Mouse (Mus musculus) v-Abl transformed pro-B cells (cell line): ENCODE measurements around the gene Ptp4a2.
"Not testable (repeated sequence)": the region's sequence is repeated elsewhere in the genome, so short reads cannot be mapped to it uniquely, and the experiment has no call there.

ENCODE experiments used
- in situ Hi-C, 2 experiments: fragments of 400-800 bp; cut with MboI; formaldehyde crosslinking; loops; one replicate each; pipeline ENCODE4 v1.15.1; 2025; ENCODE audit not compliant: unreplicated experiment in 2 of 2

Gene Ptp4a2

DNA sequence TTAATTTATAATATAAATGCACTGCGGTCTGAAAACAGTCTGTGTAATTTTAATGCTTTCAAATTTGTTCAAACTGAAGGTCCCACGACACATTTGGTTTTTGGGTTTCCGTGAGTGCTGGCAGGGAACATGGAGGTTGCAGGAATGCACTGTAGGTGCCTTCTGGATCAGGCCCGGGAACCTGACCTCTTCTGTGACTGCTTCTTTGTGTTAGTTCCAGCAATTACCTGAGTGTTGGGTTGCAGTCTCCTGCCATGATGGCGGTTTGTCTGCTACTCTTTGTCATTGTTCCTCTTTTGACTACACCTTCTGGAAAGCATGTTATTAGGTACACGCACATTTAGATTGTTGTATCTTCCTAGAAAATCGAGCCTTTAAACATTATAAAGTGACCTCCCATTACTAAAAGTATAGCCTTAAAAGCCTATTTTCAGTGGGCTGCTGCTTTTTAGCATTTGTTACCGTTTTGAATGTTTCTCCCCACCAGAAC lies 67.7 kb downstream of the Ptp4a2 start:
- in situ Hi-C loops, result no loop called here

DNA sequence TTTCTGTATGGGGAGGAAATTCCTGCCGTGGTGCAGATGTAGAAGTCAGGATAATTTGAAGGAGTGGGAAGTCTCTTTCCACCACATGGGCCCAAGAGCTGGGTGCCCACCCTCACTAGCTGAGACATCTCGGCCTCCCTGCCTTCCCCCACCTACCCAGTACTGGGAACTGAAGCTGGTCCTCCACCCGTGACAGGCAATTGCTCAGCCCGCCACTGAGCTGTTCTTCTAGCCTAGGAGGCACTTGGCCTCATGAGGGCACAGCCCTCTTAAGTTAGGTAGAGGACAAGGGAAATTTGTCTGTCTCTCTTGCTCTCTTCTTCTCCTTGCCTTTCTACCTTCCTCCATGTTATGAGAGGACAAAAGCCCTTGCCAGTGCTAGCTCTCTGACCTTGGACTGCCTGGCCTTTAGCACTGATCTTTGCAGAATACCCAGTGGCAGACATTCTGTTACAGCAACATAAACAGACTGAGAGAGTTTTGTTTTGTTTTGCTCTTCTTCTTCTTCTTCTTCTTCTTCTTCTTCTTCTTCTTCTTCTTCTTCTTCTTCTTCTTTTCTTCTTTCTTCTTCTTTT lies 68.3 kb downstream of the Ptp4a2 start:
- in situ Hi-C loops, result no loop called here

DNA sequence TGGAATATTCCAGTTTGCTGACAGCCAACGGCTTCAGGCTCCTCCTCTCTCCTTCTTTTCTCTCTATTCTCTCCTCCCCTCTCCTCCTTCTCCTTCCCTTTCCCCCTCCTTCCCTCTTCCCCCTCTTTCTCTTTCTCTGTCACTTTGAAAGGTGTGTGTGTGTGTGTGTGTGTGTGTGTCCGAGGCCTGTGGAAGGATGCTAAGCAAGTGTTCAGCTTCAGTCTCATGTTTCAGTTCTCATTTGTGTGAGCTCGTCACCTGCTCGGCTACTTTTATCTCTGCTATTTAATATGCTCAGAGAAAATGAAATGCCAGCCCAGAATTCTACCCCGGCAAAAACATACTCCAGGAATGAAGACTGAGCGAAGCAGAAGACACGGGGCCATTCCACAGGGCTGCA lies 69.6 kb downstream of the Ptp4a2 start:
- in situ Hi-C loops, result loop anchor here in 1 of 2 experiments (5.0 kb wide), 1 partner anchor 42 kb away; no protein-coding TSS in a partner anchor

DNA sequence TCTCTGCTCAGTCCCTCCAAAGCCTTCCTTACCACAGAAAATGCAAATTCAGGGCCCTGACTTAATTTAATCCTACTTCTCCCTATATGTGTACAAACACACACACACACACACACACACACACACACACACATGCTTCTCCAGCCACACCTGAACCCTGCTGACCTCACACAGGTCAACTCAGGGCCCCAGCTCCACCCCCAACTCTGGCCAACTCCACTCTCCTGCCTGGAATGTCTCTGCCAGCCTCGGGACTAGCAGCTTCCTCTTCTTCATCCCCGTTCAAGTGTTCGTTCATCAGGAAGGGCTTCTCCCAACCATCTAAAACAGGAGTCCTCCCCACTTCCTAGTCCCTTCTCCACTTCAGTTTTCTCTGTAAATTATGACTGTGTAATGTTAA lies 70.6 kb downstream of the Ptp4a2 start:
- in situ Hi-C loops, result loop anchor here in 1 of 2 experiments (5.0 kb wide), 1 partner anchor 41 kb away; no protein-coding TSS in a partner anchor

DNA sequence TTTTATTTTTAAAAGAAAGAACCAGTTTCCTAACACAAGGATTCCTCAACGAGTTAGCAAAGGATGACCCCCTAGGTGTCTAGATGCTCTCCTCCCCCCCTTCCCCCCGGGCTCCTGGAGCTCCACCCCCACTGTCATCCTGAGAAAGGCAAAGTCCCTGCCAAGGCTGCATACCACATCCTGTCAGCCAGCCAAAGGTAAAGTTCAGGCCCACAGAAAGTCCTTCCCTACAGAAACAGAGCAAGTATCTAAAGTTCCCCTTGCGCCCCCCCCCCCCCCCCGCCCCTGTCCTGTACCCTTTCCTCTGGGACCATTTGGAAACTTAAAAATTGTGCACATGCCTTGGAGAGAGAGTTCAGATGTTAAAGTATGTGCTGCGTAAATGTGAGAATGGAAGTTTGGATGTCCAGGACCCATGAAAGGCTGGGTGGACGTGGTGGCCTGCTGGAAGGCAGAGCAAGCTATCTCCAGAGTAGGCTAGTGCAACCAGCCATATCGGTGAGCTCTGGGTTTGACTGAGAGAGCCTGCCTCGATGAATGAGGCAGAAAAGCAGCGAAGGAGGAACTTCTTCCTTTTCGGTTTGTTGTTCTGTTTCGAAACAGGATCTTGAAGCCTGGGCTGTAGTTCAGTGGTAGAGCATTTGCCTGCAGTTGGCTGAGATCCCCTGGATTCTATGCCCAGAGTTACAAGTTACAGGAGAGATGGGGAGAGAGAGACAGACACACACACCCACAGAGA lies 71.7 kb downstream of the Ptp4a2 start:
- in situ Hi-C loops, result loop anchor here in 1 of 2 experiments (5.0 kb wide), 1 partner anchor 40 kb away; no protein-coding TSS in a partner anchor

DNA sequence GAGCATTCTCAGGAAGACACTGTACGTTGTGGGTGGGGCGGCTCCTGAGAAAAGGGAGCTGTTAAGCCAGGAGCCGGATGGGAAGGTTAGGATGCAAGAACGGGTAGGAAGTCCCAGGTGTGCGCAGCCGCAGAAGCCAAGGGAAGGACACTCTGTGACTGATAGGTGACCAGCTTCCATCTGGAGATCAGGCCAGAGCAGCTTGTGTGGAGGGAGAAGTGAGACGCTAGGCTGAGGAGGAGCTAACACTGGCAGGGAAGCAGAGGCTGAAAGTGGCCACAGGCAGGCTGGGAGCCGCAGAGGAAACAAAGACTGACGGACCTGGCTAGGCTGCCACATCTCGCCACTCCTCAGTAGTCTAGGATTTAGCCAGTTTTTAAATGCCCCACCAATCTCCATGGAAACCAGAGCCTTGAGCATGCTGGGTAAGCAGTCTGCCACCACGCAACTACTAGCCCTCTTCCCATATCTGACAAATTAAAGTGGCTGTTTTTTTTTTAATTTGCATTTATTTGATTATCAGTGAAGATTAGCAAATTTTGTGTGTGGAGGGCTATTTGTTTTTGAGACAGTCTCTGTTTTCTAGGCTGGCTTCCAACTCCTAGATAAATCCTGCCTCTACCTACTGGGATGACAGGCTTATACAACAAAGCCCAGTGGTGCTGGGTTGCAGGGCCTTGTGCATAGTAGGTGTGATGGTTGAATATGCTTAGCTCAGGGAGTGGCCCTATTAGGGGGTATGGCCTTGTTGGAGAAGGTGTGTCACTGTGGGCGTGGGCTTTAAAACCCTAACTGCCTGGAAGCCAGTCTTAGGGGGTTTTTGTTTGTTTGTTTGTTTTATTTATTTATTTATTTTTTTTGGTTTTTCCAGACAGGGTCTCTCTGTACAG lies 73.3 kb downstream of the Ptp4a2 start:
- in situ Hi-C loops, result loop anchor here in 1 of 2 experiments (5.0 kb wide), 1 partner anchor 38 kb away; no protein-coding TSS in a partner anchor

DNA sequence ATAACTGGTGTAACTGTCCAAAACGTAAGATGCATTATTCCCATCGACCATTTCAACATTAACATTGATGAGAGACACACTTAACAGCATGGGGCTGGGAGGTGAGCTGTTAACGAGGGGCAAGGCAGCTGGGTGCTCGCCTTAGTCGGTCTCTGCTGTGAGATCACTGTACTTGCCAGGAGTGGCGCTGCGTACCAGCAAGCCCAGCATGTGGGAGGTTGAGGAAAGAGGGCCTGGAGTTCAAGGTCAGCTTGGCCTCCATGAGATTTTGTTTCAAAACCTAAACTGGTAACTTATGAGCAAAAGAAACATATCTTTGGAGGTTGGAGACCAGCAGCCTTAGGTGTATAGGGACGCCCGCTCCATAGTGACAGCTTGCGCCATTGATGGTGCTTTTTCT lies 78.6 kb downstream of the Ptp4a2 start:
- in situ Hi-C loops, result loop anchor here in 1 of 2 experiments (5.0 kb wide), 1 partner anchor 33 kb away; no protein-coding TSS in a partner anchor

DNA sequence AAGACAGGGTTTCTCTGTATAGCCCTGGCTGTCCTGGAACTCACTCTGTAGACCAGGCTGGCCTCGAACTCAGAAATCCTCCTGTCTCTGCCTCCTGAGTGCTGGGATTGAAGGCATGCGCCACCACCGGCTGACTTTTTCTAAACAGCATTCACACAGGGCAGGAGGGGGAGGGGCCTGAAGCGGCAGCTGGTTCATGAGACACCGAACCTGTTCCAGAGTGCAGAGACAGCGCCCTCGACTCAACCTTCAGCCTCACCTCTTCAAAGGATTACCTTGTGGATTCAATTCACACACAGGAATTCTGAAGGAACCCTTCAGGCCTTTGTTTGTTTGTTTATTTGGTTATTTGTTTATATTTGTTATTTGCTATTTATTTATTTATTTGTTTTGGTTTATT lies 79.1 kb downstream of the Ptp4a2 start:
- in situ Hi-C loops, result no loop called here

DNA sequence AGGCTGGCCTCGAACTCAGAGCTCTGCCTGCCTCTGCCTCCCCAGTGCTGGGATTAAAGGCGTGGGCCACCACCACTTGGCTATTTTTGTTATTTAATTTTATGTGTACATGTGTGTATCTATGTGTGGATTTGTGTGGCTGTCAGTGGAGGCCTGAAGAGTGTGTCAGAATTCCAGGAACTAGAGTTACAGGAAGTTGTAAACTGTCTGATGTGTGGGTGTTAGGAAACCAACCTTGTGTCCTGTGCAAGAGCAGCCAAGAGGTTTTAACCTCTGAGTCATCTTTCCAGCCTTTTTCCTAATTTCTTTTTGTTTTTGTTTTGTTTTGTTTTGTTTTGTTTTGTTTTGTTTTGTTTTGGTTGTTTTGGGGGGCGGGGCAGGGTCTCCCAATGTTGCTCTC lies 83.8 kb downstream of the Ptp4a2 start:
- in situ Hi-C loops, result no loop called here

DNA sequence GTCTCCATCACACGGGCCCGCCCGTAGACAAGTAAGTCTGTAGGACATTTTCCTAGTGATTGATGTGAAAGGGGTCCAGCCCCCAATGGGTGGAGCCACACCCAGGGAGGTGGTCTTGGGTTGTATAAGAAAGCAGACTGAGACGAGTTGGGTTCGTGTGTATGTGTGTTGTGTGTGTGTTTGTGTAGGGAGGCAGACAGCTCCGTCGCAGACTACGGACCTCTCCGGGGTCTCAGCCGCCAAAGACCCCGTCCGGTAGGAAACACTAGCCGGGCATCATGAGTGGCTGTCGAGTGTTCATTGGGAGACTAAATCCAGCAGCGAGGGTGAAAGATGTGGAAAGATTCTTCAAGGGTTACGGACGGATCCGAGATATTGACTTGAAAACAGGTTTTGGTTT lies 87.8 kb downstream of the Ptp4a2 start:
- in situ Hi-C loops, result not testable (repeated sequence)
